Mouse (Mus musculus): ENCODE results near the gene Pltp. TPM values are rescaled to one million over a fixed set of nuclear protein-coding genes. Genes with fewer than 3 reads are reported as not detected.

Pltp gene
- polyA plus RNA-seq, 1 experiment from 2014 or later, result 83.9 TPM

GRCm38 (mm10) chr2:164835164-164835563 lies 22.3 kb downstream of the Pltp start:
- no peak for ATAC-seq
- Histone ChIP-seq H3K9ac (ENCODE audit: low read depth, low read length) (no peak overlapping the region), H3K36me3 (ENCODE audit: control insufficient read depth, insufficient read depth, low read length) (peaks cover 16% of the 10 kb centered on the region), H3K4me3 (ENCODE audit: low read depth, low read length) (no peak overlapping the region), H3K4me1 (ENCODE audit: control insufficient read depth, insufficient read depth, low read length) (peaks cover 13% of the 10 kb centered on the region), H3K9me3 (replicated peaks; ENCODE audit: control insufficient read depth, low read length, poor library complexity, severe bottlenecking) (no peaks in the 10 kb centered on the region), H3K4me2 (ENCODE audit: low read length) (no peak overlapping the region), H3K27me3 (ENCODE audit: control insufficient read depth, insufficient read depth, low read depth, low read length) (no peaks in the 10 kb centered on the region), H3K27ac (ENCODE audit: low read length) (no peak overlapping the region)
- WGBS, result 96% methylated on average over 4 of the region's 4 CpGs

- H3K9ac ChIP-seq (ENCODE audit: low read depth, low read length), result peak overlapping the region; percentile 87; the same call in 1 of the 2 replicates
- H3K4me1 ChIP-seq (ENCODE audit: control insufficient read depth, insufficient read depth, low read length), result peaks cover 13% of the 10 kb centered on the region
- no peak for ATAC-seq
- H3K36me3 ChIP-seq (ENCODE audit: control insufficient read depth, insufficient read depth, low read length), result peaks cover 15% of the 10 kb centered on the region
- H3K4me3 ChIP-seq (ENCODE audit: low read depth, low read length), result peak overlapping the region; percentile 74
- no peaks in the 10 kb centered on the region for H3K27me3 ChIP-seq (ENCODE audit: control insufficient read depth, insufficient read depth, low read depth, low read length)
- peak overlapping the region; percentile 96 for H3K4me2 ChIP-seq (ENCODE audit: low read length)
- no peaks in the 10 kb centered on the region for H3K9me3 ChIP-seq (replicated peaks; ENCODE audit: control insufficient read depth, low read length, poor library complexity, severe bottlenecking)
- 38% methylated on average over 8 of the region's 8 CpGs for WGBS
- no peak overlapping the region for H3K27ac ChIP-seq (ENCODE audit: low read length)
These were observed 23.0 kb downstream of the Pltp start for GRCm38 (mm10) chr2:164834531-164834930.

- peak within 1 kb of the TSS; percentile 74 for H3K4me3 ChIP-seq (ENCODE audit: low read depth, low read length)
- peak within 1 kb of the TSS; percentile 96 for H3K4me2 ChIP-seq (ENCODE audit: low read length)
- peak; percentile 81 for ATAC-seq
- peak within 1 kb of the TSS; percentile 87 for H3K9ac ChIP-seq (ENCODE audit: low read depth, low read length)
- H3K4me1 ChIP-seq (ENCODE audit: control insufficient read depth, insufficient read depth, low read length), result peaks cover 13% of the 10 kb centered on the region
- no peaks in the 10 kb centered on the region for H3K27me3 ChIP-seq (ENCODE audit: control insufficient read depth, insufficient read depth, low read depth, low read length)
- under 1% methylated on average over 31 of the region's 31 CpGs for WGBS
- peaks cover 5% of the 10 kb centered on the region for H3K36me3 ChIP-seq (ENCODE audit: control insufficient read depth, insufficient read depth, low read length)
- peak within 1 kb of the TSS; percentile 77 for H3K27ac ChIP-seq (ENCODE audit: low read length)
- no peaks in the 10 kb centered on the region for H3K9me3 ChIP-seq (replicated peaks; ENCODE audit: control insufficient read depth, low read length, poor library complexity, severe bottlenecking)
These were observed 24.1 kb downstream of the Pltp start, which contains the start of gene Neurl2 for GRCm38 (mm10) chr2:164833314-164833959. Gene Neurl2 (minus strand): TSS chr2:164833456.

GRCm38 (mm10) chr2:164832748-164833301 lies 24.7 kb downstream of the Pltp start, which contains the start of gene Ctsa:
Gene Ctsa (plus strand): TSS chr2:164832873.
- H3K4me2 ChIP-seq (ENCODE audit: low read length), result peak within 1 kb of the TSS; percentile 96
- H3K4me3 ChIP-seq (ENCODE audit: low read depth, low read length), result peak within 1 kb of the TSS; percentile 74
- peak within 1 kb of the TSS; percentile 87 for H3K9ac ChIP-seq (ENCODE audit: low read depth, low read length)
- no peaks in the 10 kb centered on the region for H3K9me3 ChIP-seq (replicated peaks; ENCODE audit: control insufficient read depth, low read length, poor library complexity, severe bottlenecking)
- H3K27ac ChIP-seq (ENCODE audit: low read length), result peak within 1 kb of the TSS; percentile 77
- ATAC-seq, result peak; percentile 66
- H3K4me1 ChIP-seq (ENCODE audit: control insufficient read depth, insufficient read depth, low read length), result peaks cover 13% of the 10 kb centered on the region
- H3K36me3 ChIP-seq (ENCODE audit: control insufficient read depth, insufficient read depth, low read length), result peaks cover under 1% of the 10 kb centered on the region; the same call in 1 of the 2 replicates
- no peaks in the 10 kb centered on the region for H3K27me3 ChIP-seq (ENCODE audit: control insufficient read depth, insufficient read depth, low read depth, low read length)
- under 1% methylated on average over 35 of the region's 35 CpGs for WGBS

GRCm38 (mm10) chr2:164832032-164832747 lies 25.3 kb downstream of the Pltp start:
- Histone ChIP-seq H3K36me3 (ENCODE audit: control insufficient read depth, insufficient read depth, low read length) (peaks cover 6% of the 10 kb centered on the region; the same call in 1 of the 2 replicates), H3K4me1 (ENCODE audit: control insufficient read depth, insufficient read depth, low read length) (peaks cover 13% of the 10 kb centered on the region), H3K4me3 (ENCODE audit: low read depth, low read length) (peak overlapping the region; percentile 74), H3K9me3 (replicated peaks; ENCODE audit: control insufficient read depth, low read length, poor library complexity, severe bottlenecking) (no peaks in the 10 kb centered on the region), H3K4me2 (ENCODE audit: low read length) (peak overlapping the region; percentile 96), H3K27me3 (ENCODE audit: control insufficient read depth, insufficient read depth, low read depth, low read length) (no peaks in the 10 kb centered on the region), H3K9ac (ENCODE audit: low read depth, low read length) (peak overlapping the region; percentile 87), H3K27ac (ENCODE audit: low read length) (peak overlapping the region; percentile 77)
- WGBS, result 64% methylated on average over 16 of the region's 16 CpGs
- no peak for ATAC-seq

- Histone ChIP-seq H3K4me1 (ENCODE audit: control insufficient read depth, insufficient read depth, low read length) (peaks cover 13% of the 10 kb centered on the region), H3K9ac (ENCODE audit: low read depth, low read length) (no peak overlapping the region), H3K27me3 (ENCODE audit: control insufficient read depth, insufficient read depth, low read depth, low read length) (no peaks in the 10 kb centered on the region), H3K9me3 (replicated peaks; ENCODE audit: control insufficient read depth, low read length, poor library complexity, severe bottlenecking) (no peaks in the 10 kb centered on the region), H3K4me3 (ENCODE audit: low read depth, low read length) (no peak overlapping the region), H3K36me3 (ENCODE audit: control insufficient read depth, insufficient read depth, low read length) (peaks cover 9% of the 10 kb centered on the region; the same call in 1 of the 2 replicates), H3K27ac (ENCODE audit: low read length) (no peak overlapping the region), H3K4me2 (ENCODE audit: low read length) (no peak overlapping the region)
- no peak for ATAC-seq
- WGBS, result 86% methylated on average over 10 of the region's 10 CpGs
These were observed 26.5 kb downstream of the Pltp start for GRCm38 (mm10) chr2:164831029-164831428.

- WGBS, result 100% methylated on average over 1 of the region's 1 CpGs
- Histone ChIP-seq H3K9me3 (replicated peaks; ENCODE audit: control insufficient read depth, low read length, poor library complexity, severe bottlenecking) (no peaks in the 10 kb centered on the region), H3K27ac (ENCODE audit: low read length) (no peak overlapping the region), H3K27me3 (ENCODE audit: control insufficient read depth, insufficient read depth, low read depth, low read length) (no peaks in the 10 kb centered on the region), H3K36me3 (ENCODE audit: control insufficient read depth, insufficient read depth, low read length) (peaks cover 23% of the 10 kb centered on the region), H3K4me2 (ENCODE audit: low read length) (no peak overlapping the region), H3K4me3 (ENCODE audit: low read depth, low read length) (no peak overlapping the region), H3K9ac (ENCODE audit: low read depth, low read length) (no peak overlapping the region), H3K4me1 (ENCODE audit: control insufficient read depth, insufficient read depth, low read length) (peaks cover 4% of the 10 kb centered on the region)
- ATAC-seq, result no peak
These were observed 28.4 kb downstream of the Pltp start for GRCm38 (mm10) chr2:164829090-164829489.

- Histone ChIP-seq H3K9ac (ENCODE audit: low read depth, low read length) (no peak within 1 kb of the TSS), H3K36me3 (ENCODE audit: control insufficient read depth, insufficient read depth, low read length) (peaks cover 23% of the 10 kb centered on the region), H3K4me3 (ENCODE audit: low read depth, low read length) (no peak within 1 kb of the TSS), H3K4me2 (ENCODE audit: low read length) (no peak within 1 kb of the TSS), H3K4me1 (ENCODE audit: control insufficient read depth, insufficient read depth, low read length) (peaks cover 8% of the 10 kb centered on the region), H3K27ac (ENCODE audit: low read length) (no peak within 1 kb of the TSS), H3K9me3 (replicated peaks; ENCODE audit: control insufficient read depth, low read length, poor library complexity, severe bottlenecking) (no peaks in the 10 kb centered on the region), H3K27me3 (ENCODE audit: control insufficient read depth, insufficient read depth, low read depth, low read length) (no peaks in the 10 kb centered on the region)
- ATAC-seq, result no peak
- WGBS, result 84% methylated on average over 6 of the region's 6 CpGs
These were observed 29.1 kb downstream of the Pltp start, which contains the start of gene Spata25 for GRCm38 (mm10) chr2:164828437-164828836. Gene Spata25 (minus strand): TSS chr2:164828537.
